Mouse (Mus musculus) heart, postnatal 10 days (tissue): ENCODE data around the gene Ppp1r11. TPM values are rescaled to one million over a fixed set of nuclear protein-coding genes. Genes with fewer than 3 reads are reported as not detected.
A peak's percentile ranks its signal among the peaks of the same experiment; 100 is the strongest.
"Not testable (repeated sequence)": the region's sequence is repeated elsewhere in the genome, so short reads cannot be mapped to it uniquely, and the experiment has no call there.

Source experiments
- DNase-seq, 2 experiments: peaks; one replicate each; pipeline ENCODE4 v3.0.0; 2021
- intact Hi-C: fragments of 180-260 bp; cut with DNase I; formaldehyde crosslinking; loops from one replicate; pipeline ENCODE4 v1.15.1; 2025
- total RNA-seq, 2 experiments: library from RNA; stranded (reverse); gene quantifications; 2 replicates each; pipeline ENCODE4 v1.2.3; 2021

Gene Ppp1r11
- total RNA-seq: 10 to 100 TPM; 58.9 to 73.2 TPM

- DNase-seq: peak; percentile 97
- intact Hi-C loops: no loop called here
These were observed at the start of gene Ppp1r11 for GRCm38 (mm10) chr17:36950981-36951947. Gene Ppp1r11, minus strand, starts transcription at chr17:36951741.

- intact Hi-C loops: no loop called here
- no peak for DNase-seq
These were observed 49.3 kb upstream of the Ppp1r11 start, which contains the start of gene Zfp57 for GRCm38 (mm10) chr17:37000863-37001262. Gene Zfp57, plus strand, starts transcription at chr17:37001163.

GRCm38 (mm10) chr17:36998477-36998876 is 46.9 kb upstream of the Ppp1r11 start:
- intact Hi-C loops: loop anchor here (5.0 kb wide), 1 partner anchor 51 kb away; no protein-coding TSS in a partner anchor
- no peak for DNase-seq

GRCm38 (mm10) chr17:36997033-36997735 is 45.6 kb upstream of the Ppp1r11 start:
- intact Hi-C loops: loop anchor here (1.0 to 5.0 kb wide), 2 partner anchors 50 to 83 kb away; no protein-coding TSS in a partner anchor
- peak; percentile 77 to 84 for DNase-seq

GRCm38 (mm10) chr17:36995448-36995847 is 43.9 kb upstream of the Ppp1r11 start:
- intact Hi-C loops: loop anchor here (5.0 kb wide), 1 partner anchor 48 kb away; no protein-coding TSS in a partner anchor
- no peak for DNase-seq

- intact Hi-C loops: no loop called here
- no peak for DNase-seq
These were observed 43.0 kb upstream of the Ppp1r11 start for GRCm38 (mm10) chr17:36994528-36994927.

GRCm38 (mm10) chr17:36993770-36994325 is 42.3 kb upstream of the Ppp1r11 start:
- intact Hi-C loops: no loop called here
- DNase-seq: no peak

- intact Hi-C loops: no loop called here
- DNase-seq: no peak
These were observed 41.0 kb upstream of the Ppp1r11 start for GRCm38 (mm10) chr17:36992336-36993104.

GRCm38 (mm10) chr17:36990630-36991029 is 39.1 kb upstream of the Ppp1r11 start:
- intact Hi-C loops, DNase-seq: not testable (repeated sequence)

GRCm38 (mm10) chr17:36989437-36989836 is 37.9 kb upstream of the Ppp1r11 start, which contains the start of gene H2-M5:
Gene H2-M5, minus strand, starts transcription at chr17:36989537.
- no peak for DNase-seq
- intact Hi-C loops: no loop called here

- intact Hi-C loops: no loop called here
- no peak for DNase-seq
These were observed 36.9 kb upstream of the Ppp1r11 start for GRCm38 (mm10) chr17:36988475-36988874.

GRCm38 (mm10) chr17:36982253-36983155 is 31.0 kb upstream of the Ppp1r11 start:
- no peak for DNase-seq
- intact Hi-C loops: no loop called here

- intact Hi-C loops: no loop called here
- no peak for DNase-seq
These were observed 30.3 kb upstream of the Ppp1r11 start for GRCm38 (mm10) chr17:36981845-36982244.

GRCm38 (mm10) chr17:36981221-36981813 is 29.8 kb upstream of the Ppp1r11 start, which contains the start of gene 2410137M14Rik:
Gene 2410137M14Rik, minus strand, starts transcription at chr17:36981237.
- intact Hi-C loops: no loop called here
- peak; percentile 13 to 16 for DNase-seq

GRCm38 (mm10) chr17:36973271-36973787 is 21.8 kb upstream of the Ppp1r11 start:
- intact Hi-C loops: no loop called here
- no peak for DNase-seq

GRCm38 (mm10) chr17:36972791-36973190 is 21.2 kb upstream of the Ppp1r11 start:
- DNase-seq: no peak
- intact Hi-C loops: no loop called here

GRCm38 (mm10) chr17:36971172-36971850 is 19.8 kb upstream of the Ppp1r11 start:
- DNase-seq: no peak
- intact Hi-C loops: no loop called here
